Mouse (Mus musculus) brown adipose tissue, adult 24 weeks (tissue): ENCODE measurements around the gene Clrn1. TPM values are rescaled to one million over a fixed set of nuclear protein-coding genes. Genes with fewer than 3 reads are reported as not detected.
"Not testable (repeated sequence)": the region's sequence is repeated elsewhere in the genome, so short reads cannot be mapped to it uniquely, and the experiment has no call there.

Experiments used
- H3K27ac ChIP-seq: fragments of 200-500 bp; replicated peaks from 2 replicates; pipeline ENCODE4 v1.5.1; 2012; ENCODE audit warnings: low read depth, mild to moderate bottlenecking, low read length
- H3K4me1 ChIP-seq: fragments of 200-500 bp; 2 replicates; pipeline ENCODE4 v1.6.1; 2012; ENCODE audit warnings: low read length, mixed read lengths; ENCODE audit not compliant: control insufficient read depth, insufficient read depth, insufficient read length
- H3K4me3 ChIP-seq: fragments of 200-500 bp; 2 replicates; pipeline ENCODE4 v1.5.1; 2012; ENCODE audit warnings: low read depth, mild to moderate bottlenecking, low read length, moderate library complexity; ENCODE audit not compliant: insufficient read depth
- polyA plus RNA-seq: library from polyadenylated mRNA; stranded (reverse); fragments of >200 nt; gene quantifications from 2 replicates; pipeline ENCODE4 v1.2.4, GENCODE M21; 2012; ENCODE audit not compliant: missing spikeins, insufficient read depth, insufficient read length

Clrn1 gene
- polyA plus RNA-seq, 1 experiment: not detected

DNA sequence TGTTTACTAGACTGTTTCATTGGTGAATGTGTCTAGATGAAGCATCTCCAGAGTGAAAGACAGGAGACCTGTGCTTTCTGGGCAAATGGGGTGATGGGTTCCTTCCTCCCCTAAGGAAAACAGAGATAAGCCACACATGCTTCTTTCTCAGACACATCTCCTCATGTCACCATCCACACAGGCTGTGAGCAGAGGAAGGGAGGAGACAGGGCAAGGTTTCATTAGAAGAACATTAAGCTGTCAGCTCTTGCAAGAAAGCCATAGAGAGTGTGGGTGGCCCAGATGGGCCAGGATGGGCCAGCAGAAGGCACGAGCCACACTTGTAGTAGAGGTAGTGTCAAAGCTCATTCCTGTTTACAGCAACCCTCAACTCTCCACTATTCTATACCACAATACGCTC is 5.0 kb downstream of the Clrn1 start:
- Histone ChIP-seq H3K27ac (no peak overlapping the region), H3K4me3 (no peak overlapping the region), H3K4me1 (no peaks in the 10 kb centered on the region)

DNA sequence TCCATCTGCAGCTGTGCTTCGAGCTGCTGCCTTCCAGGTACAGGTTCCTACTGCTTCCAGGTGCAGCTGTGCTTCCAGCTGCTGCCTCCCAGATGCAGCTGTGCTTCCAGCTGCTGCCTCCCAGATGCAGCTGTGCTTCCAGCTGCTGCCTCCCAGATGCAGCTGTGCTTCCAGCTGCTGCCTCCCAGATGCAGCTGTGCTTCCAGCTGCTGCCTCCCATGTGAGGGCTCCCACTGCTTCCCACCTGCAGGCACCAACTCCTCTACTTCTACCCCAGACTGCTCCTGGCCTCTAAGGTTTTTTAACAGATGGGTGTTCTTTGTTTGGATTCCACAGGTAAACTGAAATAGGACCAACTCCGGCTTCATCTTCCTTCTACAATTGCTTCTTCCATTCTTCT is 13.3 kb downstream of the Clrn1 start:
- not testable (repeated sequence) for H3K4me3 ChIP-seq, H3K27ac ChIP-seq, H3K4me1 ChIP-seq

- no peak overlapping the region for H3K4me3 ChIP-seq
- H3K27ac ChIP-seq: no peak overlapping the region
- no peaks in the 10 kb centered on the region for H3K4me1 ChIP-seq
Measured at GRCm38 (mm10) chr3:58865690-58866089, 19.4 kb downstream of the Clrn1 start.

DNA sequence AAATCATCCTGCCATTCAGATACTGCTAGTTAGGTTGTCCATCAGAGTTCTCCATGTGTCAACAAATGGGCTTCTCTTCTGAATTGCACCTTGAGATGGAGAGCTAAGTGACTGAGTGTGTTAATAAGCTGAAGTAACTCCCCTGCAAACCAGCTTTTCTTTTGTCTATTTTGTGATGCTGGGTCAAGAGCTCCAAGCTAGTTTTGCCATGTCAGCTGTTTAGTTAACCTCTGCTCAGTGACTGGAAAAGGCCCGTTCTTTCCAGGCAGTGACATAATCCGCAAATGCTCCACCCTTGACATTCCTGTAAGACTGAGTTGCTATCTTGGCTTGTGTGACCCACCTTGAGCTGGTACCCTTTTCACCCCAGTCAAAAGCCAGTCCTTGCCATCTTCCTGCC is 22.2 kb downstream of the Clrn1 start:
- H3K4me3 ChIP-seq: no peak overlapping the region
- H3K4me1 ChIP-seq: no peaks in the 10 kb centered on the region
- H3K27ac ChIP-seq: no peak overlapping the region

- Histone ChIP-seq H3K4me1 (no peaks in the 10 kb centered on the region), H3K27ac (no peak overlapping the region), H3K4me3 (no peak overlapping the region)
Measured at GRCm38 (mm10) chr3:58843415-58843814, 41.7 kb downstream of the Clrn1 start.

DNA sequence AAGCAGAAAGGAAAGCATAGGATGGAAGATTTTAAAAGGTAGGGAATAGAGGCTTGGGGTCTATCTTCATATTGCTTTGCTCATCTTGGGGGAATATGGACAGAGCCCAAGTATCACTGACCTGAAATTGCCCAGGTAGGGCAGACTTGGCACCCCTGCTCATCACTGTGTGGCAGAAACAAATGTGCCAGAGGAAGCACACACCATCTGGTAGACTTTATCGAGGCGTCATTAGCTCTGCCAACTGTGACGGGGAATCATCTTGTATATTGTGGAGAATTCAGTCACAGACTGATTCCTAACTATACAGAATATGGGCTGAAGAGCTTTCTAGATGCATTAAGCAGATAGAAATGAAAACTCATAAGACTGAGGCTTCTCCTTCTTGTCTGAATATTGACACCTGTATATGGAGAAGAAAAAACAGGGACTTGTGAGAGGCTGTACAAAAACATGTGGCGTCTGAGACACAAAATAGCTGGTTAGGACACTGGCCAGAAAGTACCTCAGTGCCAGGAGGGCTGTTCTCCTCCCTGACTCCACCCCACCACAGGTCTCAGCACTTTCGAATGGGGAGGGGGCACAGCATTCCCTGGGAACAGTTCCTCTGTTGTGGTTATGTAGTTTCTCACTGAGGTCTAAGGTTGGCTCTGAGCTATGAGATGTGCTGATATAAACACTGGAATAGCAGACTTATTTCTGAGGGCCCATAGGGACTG is 51.5 kb downstream of the Clrn1 start:
- no peak overlapping the region for H3K4me3 ChIP-seq
- H3K27ac ChIP-seq: no peak overlapping the region
- H3K4me1 ChIP-seq: no peaks in the 10 kb centered on the region

GRCm38 (mm10) chr3:58832888-58833287 is 52.3 kb downstream of the Clrn1 start:
- H3K27ac ChIP-seq: no peak overlapping the region
- H3K4me3 ChIP-seq: no peak overlapping the region
- no peaks in the 10 kb centered on the region for H3K4me1 ChIP-seq

DNA sequence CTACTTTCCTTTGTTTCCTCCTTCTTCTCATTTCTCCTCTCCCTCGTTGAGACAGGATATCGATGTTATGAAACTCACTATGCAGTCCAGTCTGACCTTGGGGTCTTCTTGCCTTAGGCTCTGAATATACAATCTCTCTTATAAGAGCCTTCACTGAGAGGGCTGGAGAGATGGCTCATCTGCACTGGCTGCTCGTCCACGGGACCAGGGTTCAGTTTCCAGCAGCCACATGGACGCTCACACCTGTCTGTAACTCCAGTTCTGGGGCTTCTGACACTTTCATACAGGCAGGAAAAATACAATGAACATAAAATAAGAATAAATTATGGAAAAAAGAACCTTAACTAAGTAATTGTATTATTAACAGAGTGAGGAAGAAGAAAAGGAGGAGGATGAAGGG is 53.6 kb downstream of the Clrn1 start:
- Histone ChIP-seq H3K4me1 (no peaks in the 10 kb centered on the region), H3K4me3 (no peak overlapping the region), H3K27ac (no peak overlapping the region)

- Histone ChIP-seq H3K27ac (no peak overlapping the region), H3K4me1 (no peaks in the 10 kb centered on the region)
Measured at GRCm38 (mm10) chr3:58829926-58830325, 55.2 kb downstream of the Clrn1 start.

GRCm38 (mm10) chr3:58828366-58829153 is 56.6 kb downstream of the Clrn1 start:
- H3K4me3 ChIP-seq: no peak overlapping the region
- H3K27ac ChIP-seq: no peak overlapping the region
- H3K4me1 ChIP-seq: no peaks in the 10 kb centered on the region

More at GRCm38 (mm10) chr3:58829926-58830325, 55.2 kb downstream of the Clrn1 start:
- H3K4me3 ChIP-seq: no peak overlapping the region

- no peak overlapping the region for H3K27ac ChIP-seq
- H3K4me1 ChIP-seq: no peaks in the 10 kb centered on the region
- H3K4me3 ChIP-seq: no peak overlapping the region
Measured at GRCm38 (mm10) chr3:58826266-58826665, 58.9 kb downstream of the Clrn1 start.

DNA sequence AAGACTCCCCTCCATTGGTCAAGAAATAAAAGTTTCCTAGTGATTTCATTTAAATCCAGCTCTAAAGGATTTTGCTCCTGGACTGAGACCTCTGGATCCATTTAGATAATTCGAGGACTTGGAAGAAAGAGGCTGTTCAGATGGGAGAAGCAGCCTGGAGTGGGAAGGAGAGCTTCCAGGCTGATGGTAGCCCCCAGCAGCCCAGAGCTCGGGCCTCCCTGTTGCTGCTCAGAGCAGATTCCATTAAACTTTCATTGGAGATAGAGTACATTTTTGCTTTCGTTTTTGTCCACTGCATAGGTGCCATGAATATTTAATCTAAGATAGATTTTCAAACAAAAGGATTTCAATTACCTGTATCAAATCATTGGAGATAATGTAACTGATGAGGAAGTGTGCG is 62.9 kb downstream of the Clrn1 start, which contains the start of gene Mindy4b-ps:
TSS of gene Mindy4b-ps (minus strand) at position 101 of the 400 bp plus-strand sequence.
- Histone ChIP-seq H3K4me1 (no peaks in the 10 kb centered on the region), H3K4me3 (no peak within 1 kb of the TSS), H3K27ac (no peak within 1 kb of the TSS)

DNA sequence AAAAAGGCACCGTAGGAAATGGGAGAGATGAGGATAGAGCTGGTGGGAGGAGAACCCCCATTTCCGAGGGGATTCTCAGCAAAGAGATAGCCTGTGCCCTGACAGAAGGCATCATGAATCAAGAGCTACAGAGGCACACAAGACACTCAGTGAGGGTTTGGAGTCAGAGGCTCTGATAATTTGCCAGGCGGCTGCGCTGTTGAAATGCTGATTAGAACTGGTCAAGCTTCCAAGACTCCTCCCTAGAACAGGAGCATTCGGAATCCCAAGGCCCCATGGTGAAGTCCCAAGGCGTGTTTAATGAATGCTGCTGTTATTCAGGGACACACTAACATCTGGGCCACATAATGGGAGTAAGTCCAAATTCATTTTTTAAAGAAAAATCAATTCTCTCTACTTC is 67.8 kb downstream of the Clrn1 start:
- H3K4me1 ChIP-seq: no peaks in the 10 kb centered on the region
- H3K27ac ChIP-seq: no peak overlapping the region
- H3K4me3 ChIP-seq: no peak overlapping the region

DNA sequence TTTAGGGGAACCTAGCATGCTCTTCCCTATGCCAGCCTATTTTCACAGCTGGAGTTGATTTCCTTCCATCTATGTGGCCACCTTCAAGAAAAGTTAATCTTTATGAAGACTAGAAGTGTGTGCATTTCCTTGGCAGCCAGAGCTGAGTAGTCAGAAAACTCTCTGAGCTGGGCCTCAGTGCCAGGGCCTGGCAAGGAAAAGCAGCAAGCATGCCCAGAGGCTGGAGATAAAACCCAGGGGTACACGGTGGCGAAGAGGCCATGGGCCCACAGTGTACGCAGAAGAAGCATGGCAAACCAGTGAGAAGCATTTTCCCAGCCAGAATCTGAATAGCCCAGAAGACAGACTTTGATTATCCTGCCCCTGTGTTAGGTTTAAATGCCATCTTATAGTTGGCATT is 70.9 kb downstream of the Clrn1 start:
- H3K27ac ChIP-seq: no peak overlapping the region
- H3K4me3 ChIP-seq: no peak overlapping the region
- H3K4me1 ChIP-seq: no peaks in the 10 kb centered on the region

DNA sequence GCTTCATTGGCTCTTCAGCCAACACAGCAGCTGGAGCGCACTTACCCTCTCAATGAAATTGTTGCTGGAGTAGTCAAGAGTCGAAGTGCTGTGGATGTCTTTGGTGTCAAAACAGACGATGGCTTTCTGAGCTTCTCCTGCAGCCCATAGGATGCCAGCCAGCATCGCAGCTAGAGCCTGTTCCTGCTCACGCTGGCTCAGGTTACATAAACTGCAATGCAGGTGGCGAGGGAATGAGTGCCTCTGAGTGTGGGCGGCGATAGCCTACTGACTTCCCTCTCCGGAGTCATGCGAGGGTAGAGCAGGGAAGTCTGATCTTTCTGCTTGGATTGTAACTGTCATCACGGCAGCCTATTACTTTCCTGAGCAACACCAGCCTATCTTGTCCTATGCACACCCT is 74.8 kb downstream of the Clrn1 start:
- Histone ChIP-seq H3K4me3 (no peak overlapping the region), H3K4me1 (no peaks in the 10 kb centered on the region)

More for the DNA sequence above, 74.8 kb downstream of the Clrn1 start:
- no peak overlapping the region for H3K27ac ChIP-seq
